Mouse (Mus musculus): ENCODE data around the gene Entpd6. TPM values are rescaled to one million over a fixed set of nuclear protein-coding genes. Genes with fewer than 3 reads are reported as not detected.
A peak's percentile ranks its signal among the peaks of the same experiment; 100 is the strongest.

Entpd6 gene
- total RNA-seq, 2 experiments from 2014 or later: 7.4 to 8.3 TPM

- intact Hi-C loops (cut with DNase I): no loop called here
- Histone ChIP-seq H3K27ac (no peak overlapping the region), H3K4me3 (no peak overlapping the region)
- DNase-seq: no peak
- no peak for TF ChIP-seq CTCF (IDR thresholded peaks at IDR 0.05)
These were observed 44.5 kb downstream of the Entpd6 start for GRCm38 (mm10) chr2:150793320-150793719.

GRCm38 (mm10) chr2:150798084-150798483 is 49.2 kb downstream of the Entpd6 start:
- TF ChIP-seq CTCF (IDR thresholded peaks at IDR 0.05): no peak
- Histone ChIP-seq H3K4me3 (no peak overlapping the region), H3K27ac (no peak overlapping the region)
- intact Hi-C loops (cut with DNase I): no loop called here
- DNase-seq: no peak

GRCm38 (mm10) chr2:150800616-150801015 is 51.8 kb downstream of the Entpd6 start:
- DNase-seq: no peak
- Histone ChIP-seq H3K27ac (no peak overlapping the region), H3K4me3 (no peak overlapping the region)
- no peak for TF ChIP-seq CTCF (IDR thresholded peaks at IDR 0.05)
- intact Hi-C loops (cut with DNase I): no loop called here

GRCm38 (mm10) chr2:150803035-150803434 is 54.2 kb downstream of the Entpd6 start:
- intact Hi-C loops (cut with DNase I): loop anchor here (2.0 kb wide), 1 partner anchor 198 kb away; no protein-coding TSS in a partner anchor
- no peak for DNase-seq
- peak; percentile 63 for TF ChIP-seq CTCF (IDR thresholded peaks at IDR 0.05)
- Histone ChIP-seq H3K4me3 (no peak overlapping the region), H3K27ac (no peak overlapping the region)

DNA sequence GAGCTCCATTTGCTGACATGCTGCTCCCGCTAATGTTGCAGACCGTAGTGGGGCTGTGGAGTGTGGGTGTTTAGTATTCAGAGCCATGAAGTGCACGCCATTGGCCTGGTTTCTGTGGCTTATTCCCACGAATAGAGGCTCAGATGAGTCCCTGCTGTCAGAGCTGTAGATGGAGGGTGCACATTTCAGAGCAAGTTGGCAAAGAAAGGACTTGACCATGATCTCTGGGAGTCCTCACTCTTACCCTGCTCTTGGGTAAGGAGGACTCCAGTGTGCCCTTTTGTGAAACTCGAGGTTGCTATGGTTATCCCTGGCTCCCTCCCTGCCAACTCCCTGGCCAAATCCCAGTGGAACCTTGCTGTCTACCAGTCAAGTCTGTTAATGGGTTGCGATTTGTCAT is 59.5 kb downstream of the Entpd6 start:
- TF ChIP-seq CTCF (IDR thresholded peaks at IDR 0.05): no peak
- no peak overlapping the region for H3K27ac ChIP-seq
- intact Hi-C loops (cut with DNase I): no loop called here
- no peak for DNase-seq
- no peak overlapping the region for H3K4me3 ChIP-seq

GRCm38 (mm10) chr2:150808812-150809211 is 60.0 kb downstream of the Entpd6 start:
- H3K27ac ChIP-seq: no peak overlapping the region
- intact Hi-C loops (cut with DNase I): no loop called here
- no peak overlapping the region for H3K4me3 ChIP-seq
- no peak for DNase-seq
- TF ChIP-seq CTCF (IDR thresholded peaks at IDR 0.05): no peak

DNA sequence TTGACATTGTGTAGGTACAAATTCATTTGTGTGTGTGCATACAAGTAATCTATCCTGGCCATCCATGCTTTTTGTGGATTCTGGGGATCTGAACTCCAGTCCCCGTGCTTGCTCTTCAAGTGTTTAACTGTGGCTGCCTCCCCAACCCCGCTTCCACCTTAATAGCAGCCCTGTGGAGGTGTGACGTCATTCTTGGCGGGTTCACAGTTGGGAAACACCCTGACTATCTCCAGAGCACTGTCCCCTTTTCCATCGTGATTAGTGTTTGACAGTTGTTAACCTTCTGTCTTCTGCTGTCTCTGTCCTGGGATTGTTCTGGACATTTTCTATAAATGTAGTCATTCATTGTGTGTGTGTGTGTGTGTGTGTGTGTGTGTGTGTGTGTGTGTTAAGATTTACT is 61.8 kb downstream of the Entpd6 start:
- Histone ChIP-seq H3K27ac (no peak overlapping the region), H3K4me3 (no peak overlapping the region)
- no peak for DNase-seq
- intact Hi-C loops (cut with DNase I): no loop called here
- no peak for TF ChIP-seq CTCF (IDR thresholded peaks at IDR 0.05)

DNA sequence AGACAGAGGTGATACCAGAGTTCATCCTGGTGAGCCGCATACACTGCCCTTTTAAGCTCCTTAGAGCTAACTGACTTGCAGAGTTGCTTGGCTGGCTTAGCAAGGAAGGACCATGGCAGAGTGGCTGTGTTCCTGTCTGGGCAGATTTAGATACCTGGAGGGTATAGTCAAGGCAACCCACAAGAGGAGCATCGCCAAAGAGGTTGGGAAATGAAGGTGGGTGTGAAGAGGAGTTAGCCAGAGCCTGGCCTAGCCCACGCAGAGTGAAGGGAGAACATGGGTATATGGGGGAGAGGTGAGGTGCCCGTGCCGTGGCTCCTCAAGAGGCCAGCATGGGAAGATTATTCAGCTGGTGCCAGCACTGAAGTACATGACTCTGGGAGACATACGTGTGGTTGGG is 64.0 kb downstream of the Entpd6 start:
- Histone ChIP-seq H3K4me3 (no peak overlapping the region), H3K27ac (no peak overlapping the region)
- no peak for DNase-seq
- intact Hi-C loops (cut with DNase I): no loop called here
- TF ChIP-seq CTCF (IDR thresholded peaks at IDR 0.05): no peak

- H3K4me3 ChIP-seq: no peak overlapping the region
- H3K27ac ChIP-seq: no peak overlapping the region
- no peak for DNase-seq
- intact Hi-C loops (cut with DNase I): no loop called here
- TF ChIP-seq CTCF (IDR thresholded peaks at IDR 0.05): no peak
These were observed 68.0 kb downstream of the Entpd6 start for GRCm38 (mm10) chr2:150816676-150817402.

GRCm38 (mm10) chr2:150818742-150819141 is 69.9 kb downstream of the Entpd6 start:
- no peak overlapping the region for H3K4me3 ChIP-seq
- H3K27ac ChIP-seq: no peak overlapping the region
- no peak for DNase-seq
- no peak for TF ChIP-seq CTCF (IDR thresholded peaks at IDR 0.05)
- intact Hi-C loops (cut with DNase I): no loop called here

GRCm38 (mm10) chr2:150820720-150821119 is 71.9 kb downstream of the Entpd6 start:
- Histone ChIP-seq H3K27ac (no peak overlapping the region), H3K4me3 (no peak overlapping the region)
- TF ChIP-seq CTCF (IDR thresholded peaks at IDR 0.05): no peak
- intact Hi-C loops (cut with DNase I): no loop called here
- DNase-seq: no peak

Other genes starting within 250 kb of the Entpd6 start
- not detected for gene Cst7, start 178.6 kb upstream of the Entpd6 start, total RNA-seq (2021)
- gene Apmap, start 140.5 kb upstream of the Entpd6 start, total RNA-seq (2021): 10 to 100 TPM; 16.8 to 21.4 TPM
- 10 to 100 TPM; 12.9 to 38.7 TPM for gene Acss1, start 80.5 kb upstream of the Entpd6 start, total RNA-seq (2021)
- gene Vsx1, start 59.7 kb upstream of the Entpd6 start, total RNA-seq (2021): not detected
- gene Pygb, start 37.7 kb downstream of the Entpd6 start, total RNA-seq (2021): 1 to 10 TPM; 4.9 to 5.5 TPM
- 10 to 100 TPM; 24.3 to 25.4 TPM for gene Abhd12, start 155.7 kb downstream of the Entpd6 start, total RNA-seq (2021)
- gene Gins1, start 156.4 kb downstream of the Entpd6 start, total RNA-seq (2021): 1 to 10 TPM; 2.2 to 2.4 TPM